Mouse (Mus musculus) inflammation-experienced regulatory T-cells, adult 16 weeks (primary cell): ENCODE results near the gene Ly6g6e. TPM values are rescaled to one million over a fixed set of nuclear protein-coding genes. Genes with fewer than 3 reads are reported as not detected.

Experiments
- polyA plus RNA-seq: library from polyadenylated mRNA; unstranded; fragments of 100-300 nt; shearing (Covaris generic); gene quantifications from one replicate; pipeline ENCODE4 v1.2.1, GENCODE M21; 2017

The Ly6g6e gene
- polyA plus RNA-seq, 1 experiment from 2014 or later, result not detected

Other genes starting within 250 kb of the Ly6g6e start
- gene Stk19, start 240.0 kb upstream of the Ly6g6e start, polyA plus RNA-seq, result 38.5 TPM
- gene Dxo, start 239.9 kb upstream of the Ly6g6e start, polyA plus RNA-seq, result 96.4 TPM
- 169 TPM for gene Skiv2l, start 226.7 kb upstream of the Ly6g6e start, polyA plus RNA-seq
- gene Nelfe, start 226.5 kb upstream of the Ly6g6e start, polyA plus RNA-seq, result 48.6 TPM
- gene Cfb, start 214.4 kb upstream of the Ly6g6e start, polyA plus RNA-seq, result 1.4 TPM
- 0.66 TPM for gene Zbtb12, start 197.4 kb upstream of the Ly6g6e start, polyA plus RNA-seq
- not detected for gene Gm20547, start 194.9 kb upstream of the Ly6g6e start, polyA plus RNA-seq
- gene C2, start 178.6 kb upstream of the Ly6g6e start, polyA plus RNA-seq, result 3.3 TPM
- gene Ehmt2, start 178.4 kb upstream of the Ly6g6e start, polyA plus RNA-seq, result 45.6 TPM
- gene Slc44a4, start 162.4 kb upstream of the Ly6g6e start, polyA plus RNA-seq, result not detected
- gene Neu1, start 145.6 kb upstream of the Ly6g6e start, polyA plus RNA-seq, result 107 TPM
- 15.1 TPM for gene Hspa1b, start 117.7 kb upstream of the Ly6g6e start, polyA plus RNA-seq
- not detected for gene Gm20481, start 107.0 kb upstream of the Ly6g6e start, polyA plus RNA-seq
- gene Hspa1a, start 104.7 kb upstream of the Ly6g6e start, polyA plus RNA-seq, result 4.3 TPM
- gene Hspa1l, start 104.2 kb upstream of the Ly6g6e start, polyA plus RNA-seq, result 0.13 TPM
- 60.3 TPM for gene Lsm2, start 95.0 kb upstream of the Ly6g6e start, polyA plus RNA-seq
- 276 TPM for gene Vars, start 75.9 kb upstream of the Ly6g6e start, polyA plus RNA-seq
- 0.44 TPM for gene Vwa7, start 60.3 kb upstream of the Ly6g6e start, polyA plus RNA-seq
- 4.4 TPM for gene Sapcd1, start 48.9 kb upstream of the Ly6g6e start, polyA plus RNA-seq
- 1.5 TPM for gene Msh5, start 30.2 kb upstream of the Ly6g6e start, polyA plus RNA-seq
- gene Clic1, start 26.9 kb upstream of the Ly6g6e start, polyA plus RNA-seq, result 611 TPM
- 2.5 TPM for gene Ddah2, start 17.9 kb upstream of the Ly6g6e start, polyA plus RNA-seq
- not detected for gene Ly6g6c, start 11.5 kb upstream of the Ly6g6e start, polyA plus RNA-seq
- not detected for gene Mpig6b, start 10.7 kb upstream of the Ly6g6e start, polyA plus RNA-seq
- gene Ly6g6d, start 1.2 kb downstream of the Ly6g6e start, polyA plus RNA-seq, result not detected
- not detected for gene Ly6g6f, start 8.7 kb downstream of the Ly6g6e start, polyA plus RNA-seq
- 86.4 TPM for gene Abhd16a, start 12.4 kb downstream of the Ly6g6e start, polyA plus RNA-seq
- not detected for gene Ly6g5c, start 31.4 kb downstream of the Ly6g6e start, polyA plus RNA-seq
- gene Ly6g5b, start 38.5 kb downstream of the Ly6g6e start, polyA plus RNA-seq, result 2.4 TPM
- gene Gpank1, start 44.6 kb downstream of the Ly6g6e start, polyA plus RNA-seq, result 62.3 TPM
- 279 TPM for gene Csnk2b, start 45.2 kb downstream of the Ly6g6e start, polyA plus RNA-seq
- 5.5 TPM for gene D17H6S53E, start 49.5 kb downstream of the Ly6g6e start, polyA plus RNA-seq
- not detected for gene Apom, start 55.1 kb downstream of the Ly6g6e start, polyA plus RNA-seq
- 48.9 TPM for gene Bag6, start 58.3 kb downstream of the Ly6g6e start, polyA plus RNA-seq
- gene Prrc2a, start 88.0 kb downstream of the Ly6g6e start, polyA plus RNA-seq, result 17.8 TPM
- 7.4 TPM for gene Aif1, start 99.2 kb downstream of the Ly6g6e start, polyA plus RNA-seq
- 9.5 TPM for gene Lst1, start 111.5 kb downstream of the Ly6g6e start, polyA plus RNA-seq
- 1,703 TPM for gene Ltb, start 117.5 kb downstream of the Ly6g6e start, polyA plus RNA-seq
- gene Tnf, start 125.1 kb downstream of the Ly6g6e start, polyA plus RNA-seq, result 46.9 TPM
- gene Lta, start 128.4 kb downstream of the Ly6g6e start, polyA plus RNA-seq, result 140 TPM
- 1.6 TPM for gene Gm16181, start 143.9 kb downstream of the Ly6g6e start, polyA plus RNA-seq
- gene Atp6v1g2, start 156.8 kb downstream of the Ly6g6e start, polyA plus RNA-seq, result 8.7 TPM
- 23.1 TPM for gene Nfkbil1, start 158.9 kb downstream of the Ly6g6e start, polyA plus RNA-seq
- gene Ddx39b, start 164.8 kb downstream of the Ly6g6e start, polyA plus RNA-seq, result 257 TPM
- gene H2-D1, start 185.8 kb downstream of the Ly6g6e start, polyA plus RNA-seq, result 7,111 TPM
- gene H2-Q1, start 243.5 kb downstream of the Ly6g6e start, polyA plus RNA-seq, result 0.34 TPM